Mouse (Mus musculus) spleen, postnatal 14 days (tissue): Measurements from ENCODE around the gene Shmt2.

Source experiments
- DNase-seq, 2 experiments: peaks; one replicate each; pipeline ENCODE4 v3.0.0; 2021 to 2022; ENCODE audit warnings: low spot score in 2 of 2

Shmt2 gene

GRCm38 (mm10) chr10:127476541-127476940 is 45.7 kb downstream of the Shmt2 start:
- DNase-seq, result no peak

- no peak for DNase-seq
Observed at GRCm38 (mm10) chr10:127475175-127475574, 47.1 kb downstream of the Shmt2 start.

GRCm38 (mm10) chr10:127472722-127473121 is 49.5 kb downstream of the Shmt2 start:
- no peak for DNase-seq

- no peak for DNase-seq
Observed at GRCm38 (mm10) chr10:127471281-127471988, 50.8 kb downstream of the Shmt2 start.
